Mouse (Mus musculus) forebrain, embryonic 15.5 days (tissue): ENCODE data around the gene Trpv4. TPM values are rescaled to one million over a fixed set of nuclear protein-coding genes. Genes with fewer than 3 reads are reported as not detected.

ENCODE experiments used
- ATAC-seq: fragments of 200-750 bp; cut with Nextera tagmentation; replicated peaks from 2 replicates; pipeline ENCODE4 v1.8.0; 2017; ENCODE audit warnings: mild to moderate bottlenecking, moderate TSS enrichment, moderate library complexity
- H3K27ac ChIP-seq: fragments of 300-500 bp; sonication (generic); replicated peaks from 2 replicates; pipeline ENCODE4 v1.5.1; 2015; ENCODE audit warnings: mild to moderate bottlenecking, inconsistent platforms
- H3K27me3 ChIP-seq: fragments of 300-500 bp; sonication (generic); 2 replicates; pipeline ENCODE4 v1.6.1; 2015; ENCODE audit warnings: inconsistent platforms
- H3K36me3 ChIP-seq: fragments of 300-500 bp; sonication (generic); 2 replicates; pipeline ENCODE4 v1.6.1; 2015; ENCODE audit warnings: mild to moderate bottlenecking, inconsistent platforms
- H3K4me1 ChIP-seq: fragments of 300-500 bp; sonication (generic); 2 replicates; pipeline ENCODE4 v1.6.1; 2015; ENCODE audit warnings: inconsistent platforms
- H3K4me2 ChIP-seq: fragments of 300-500 bp; sonication (generic); replicated peaks from 2 replicates; pipeline ENCODE4 v1.6.1; 2015; ENCODE audit warnings: mild to moderate bottlenecking, inconsistent platforms
- H3K4me3 ChIP-seq: fragments of 300-500 bp; sonication (generic); 2 replicates; pipeline ENCODE4 v1.5.1; 2015; ENCODE audit warnings: mild to moderate bottlenecking, inconsistent platforms
- H3K9ac ChIP-seq: fragments of 300-500 bp; sonication (generic); replicated peaks from 2 replicates; pipeline ENCODE4 v1.6.1; 2015; ENCODE audit warnings: mild to moderate bottlenecking, inconsistent platforms
- H3K9me3 ChIP-seq: fragments of 300-500 bp; sonication (generic); 2 replicates; pipeline ENCODE4 v1.6.1; 2016; ENCODE audit warnings: inconsistent platforms
- WGBS: fragments of 180-500 bp; shearing (Covaris S2); methylation state at CpG from one replicate; pipeline ENCODE4 v1.1.7; 2015; ENCODE audit warnings: mixed read lengths; 5-methylcytosine and 5-hydroxymethylcytosine counted together
- polyA plus RNA-seq: library from polyadenylated mRNA; unstranded; fragments of >200 nt; fragmentation: Nextera tagmentation; extraction: Ambion mirVana; gene quantifications from 2 replicates; pipeline ENCODE4 v1.2.1, GENCODE M21; 2015

Gene Trpv4
- polyA plus RNA-seq, 1 experiment from 2014 or later: 0.88 TPM

- H3K36me3 ChIP-seq: no peaks in the 10 kb centered on the region
- peaks cover 45% of the 10 kb centered on the region for H3K27me3 ChIP-seq
- 82% methylated on average over 3 of the region's 3 CpGs for WGBS
- no peak overlapping the region for H3K9ac ChIP-seq
- no peak overlapping the region for H3K4me2 ChIP-seq
- H3K9me3 ChIP-seq: no peaks in the 10 kb centered on the region
- H3K27ac ChIP-seq: no peak overlapping the region
- H3K4me3 ChIP-seq: no peak overlapping the region
- peaks cover 59% of the 10 kb centered on the region for H3K4me1 ChIP-seq
- no peak for ATAC-seq
These were observed 75.2 kb downstream of the Trpv4 start for GRCm38 (mm10) chr5:114583046-114583445.

GRCm38 (mm10) chr5:114581486-114581885, 76.7 kb downstream of the Trpv4 start:
- no peak overlapping the region for H3K4me2 ChIP-seq
- 25% methylated on average over 12 of the region's 12 CpGs for WGBS
- no peaks in the 10 kb centered on the region for H3K36me3 ChIP-seq
- no peak overlapping the region for H3K9ac ChIP-seq
- H3K27me3 ChIP-seq: peaks cover 46% of the 10 kb centered on the region
- H3K4me3 ChIP-seq: no peak overlapping the region
- peaks cover 71% of the 10 kb centered on the region for H3K4me1 ChIP-seq
- no peaks in the 10 kb centered on the region for H3K9me3 ChIP-seq
- ATAC-seq: no peak
- H3K27ac ChIP-seq: 0 out of 2 replicates have a peak overlapping the region, but pooled peaks have one; percentile 4

GRCm38 (mm10) chr5:114579714-114580357, 78.4 kb downstream of the Trpv4 start:
- H3K4me3 ChIP-seq: no peak overlapping the region
- no peaks in the 10 kb centered on the region for H3K9me3 ChIP-seq
- peaks cover 75% of the 10 kb centered on the region for H3K4me1 ChIP-seq
- H3K27ac ChIP-seq: no peak overlapping the region
- peaks cover 37% of the 10 kb centered on the region for H3K27me3 ChIP-seq
- no peak overlapping the region for H3K9ac ChIP-seq
- no peak for ATAC-seq
- no peak overlapping the region for H3K4me2 ChIP-seq
- H3K36me3 ChIP-seq: no peaks in the 10 kb centered on the region
- WGBS: 50% methylated on average over 8 of the region's 8 CpGs

- peaks cover 75% of the 10 kb centered on the region for H3K4me1 ChIP-seq
- H3K9me3 ChIP-seq: no peaks in the 10 kb centered on the region
- 13% methylated on average over 20 of the region's 20 CpGs for WGBS
- H3K9ac ChIP-seq: no peak overlapping the region
- H3K4me3 ChIP-seq: no peak overlapping the region
- peaks cover 47% of the 10 kb centered on the region for H3K27me3 ChIP-seq
- H3K4me2 ChIP-seq: no peak overlapping the region
- peak overlapping the region; percentile 41; the same call in 1 of the 2 replicates for H3K27ac ChIP-seq
- no peak for ATAC-seq
- H3K36me3 ChIP-seq: no peaks in the 10 kb centered on the region
These were observed 79.9 kb downstream of the Trpv4 start for GRCm38 (mm10) chr5:114578361-114578760.

GRCm38 (mm10) chr5:114575986-114576605, 82.1 kb downstream of the Trpv4 start:
- H3K4me2 ChIP-seq: peak overlapping the region; percentile 23
- peaks cover 92% of the 10 kb centered on the region for H3K4me1 ChIP-seq
- WGBS: 70% methylated on average over 16 of the region's 16 CpGs
- H3K36me3 ChIP-seq: no peaks in the 10 kb centered on the region
- no peak overlapping the region for H3K9ac ChIP-seq
- H3K4me3 ChIP-seq: no peak overlapping the region
- H3K9me3 ChIP-seq: no peaks in the 10 kb centered on the region
- 0 out of 2 replicates have a peak overlapping the region, but pooled peaks have one; percentile 20 for H3K27ac ChIP-seq
- H3K27me3 ChIP-seq: peaks cover 48% of the 10 kb centered on the region
- peak; percentile 26; the same call in 1 of the 2 replicates for ATAC-seq

- Histone ChIP-seq H3K4me3 (0 out of 2 replicates have a peak overlapping the region, but pooled peaks have one; percentile 4), H3K27ac (0 out of 2 replicates have a peak overlapping the region, but pooled peaks have one; percentile 20), H3K9ac (no peak overlapping the region), H3K9me3 (no peaks in the 10 kb centered on the region), H3K27me3 (peaks cover 48% of the 10 kb centered on the region), H3K36me3 (no peaks in the 10 kb centered on the region), H3K4me2 (peak overlapping the region; percentile 23), H3K4me1 (peaks cover 94% of the 10 kb centered on the region)
- WGBS: 62% methylated on average over 7 of the region's 7 CpGs
- ATAC-seq: no peak
These were observed 82.7 kb downstream of the Trpv4 start for GRCm38 (mm10) chr5:114575530-114575929.

GRCm38 (mm10) chr5:114575010-114575409, 83.2 kb downstream of the Trpv4 start:
- WGBS: 13% methylated on average over 11 of the region's 11 CpGs
- no peaks in the 10 kb centered on the region for H3K9me3 ChIP-seq
- peaks cover 96% of the 10 kb centered on the region for H3K4me1 ChIP-seq
- ATAC-seq: no peak
- 0 out of 2 replicates have a peak overlapping the region, but pooled peaks have one; percentile 20 for H3K27ac ChIP-seq
- peak overlapping the region; percentile 23 for H3K4me2 ChIP-seq
- H3K9ac ChIP-seq: no peak overlapping the region; the same call in 1 of the 2 replicates
- peaks cover 45% of the 10 kb centered on the region for H3K27me3 ChIP-seq
- no peaks in the 10 kb centered on the region for H3K36me3 ChIP-seq
- peak overlapping the region; percentile 4 for H3K4me3 ChIP-seq

- no peak overlapping the region for H3K4me3 ChIP-seq
- H3K27ac ChIP-seq: no peak overlapping the region
- peaks cover 96% of the 10 kb centered on the region for H3K4me1 ChIP-seq
- H3K36me3 ChIP-seq: no peaks in the 10 kb centered on the region
- H3K9ac ChIP-seq: no peak overlapping the region
- no peak for ATAC-seq
- H3K27me3 ChIP-seq: peaks cover 40% of the 10 kb centered on the region
- H3K9me3 ChIP-seq: no peaks in the 10 kb centered on the region
- peak overlapping the region; percentile 23 for H3K4me2 ChIP-seq
- 60% methylated on average over 12 of the region's 12 CpGs for WGBS
These were observed 84.1 kb downstream of the Trpv4 start for GRCm38 (mm10) chr5:114573920-114574628.

- WGBS: 17% methylated on average over 2 of the region's 2 CpGs
- peaks cover 38% of the 10 kb centered on the region for H3K27me3 ChIP-seq
- ATAC-seq: no peak
- H3K9me3 ChIP-seq: no peaks in the 10 kb centered on the region
- H3K4me2 ChIP-seq: peak overlapping the region; percentile 56
- H3K36me3 ChIP-seq: no peaks in the 10 kb centered on the region
- no peak overlapping the region for H3K9ac ChIP-seq
- H3K27ac ChIP-seq: no peak overlapping the region
- H3K4me3 ChIP-seq: no peak overlapping the region
- peaks cover 98% of the 10 kb centered on the region for H3K4me1 ChIP-seq
These were observed 85.2 kb downstream of the Trpv4 start for GRCm38 (mm10) chr5:114572997-114573396.

Other genes with a start within 250 kb of the Trpv4 start
- gene Mmab, start 214.4 kb downstream of the Trpv4 start, polyA plus RNA-seq: 20.3 and 20.5 TPM in 2 replicates
- 46.3 and 49.4 TPM in 2 replicates for gene Mvk, start 214.2 kb downstream of the Trpv4 start, polyA plus RNA-seq
- 5.2 and 5.6 TPM in 2 replicates for gene Fam222a, start 90.4 kb downstream of the Trpv4 start, polyA plus RNA-seq
- 36.9 and 39.6 TPM in 2 replicates for gene Gltp, start 32.6 kb upstream of the Trpv4 start, polyA plus RNA-seq
- 14.8 and 16.7 TPM in 2 replicates for gene Tchp, start 49.3 kb upstream of the Trpv4 start, polyA plus RNA-seq
- 31.4 and 32.8 TPM in 2 replicates for gene Ankrd13a, start 116.3 kb upstream of the Trpv4 start, polyA plus RNA-seq
- 46.6 and 52.5 TPM in 2 replicates for gene Git2, start 117.1 kb upstream of the Trpv4 start, polyA plus RNA-seq
- 215 and 218 TPM in 2 replicates for gene 1500011B03Rik, start 165.0 kb upstream of the Trpv4 start, polyA plus RNA-seq
- not detected in 2 replicates for gene 4930519G04Rik, start 195.2 kb upstream of the Trpv4 start, polyA plus RNA-seq
- 1.6 and 2.1 TPM in 2 replicates for gene Gm9936, start 200.3 kb upstream of the Trpv4 start, polyA plus RNA-seq
- 2.4 and 2.9 TPM in 2 replicates for gene Oasl2, start 238.5 kb upstream of the Trpv4 start, polyA plus RNA-seq